ENCODE assay signal across 9 mouse cellular contexts in genomic region chr5:24752175-24752498, GRCm38 (mm10). TPM values are rescaled to one million over a fixed set of nuclear protein-coding genes. Genes with fewer than 3 reads are reported as not detected.
DNase-seq lines count a peak whose midpoint lies in the region; ATAC-seq lines count a peak whose summit lies in the region.
"Had no signal": no experiment of that assay in that cellular context is flagged by ENCODE, and none has a peak within 500 bp of the region (broad histone marks: within the 10 kb centered on the region; RNA-seq: fewer than 3 reads in every experiment).

No protein-coding gene starts in this region.

- H3K9me3 ChIP-seq in heart, embryonic 13.5 days: no peaks in the 10 kb centered on the region
- H3K9me3 ChIP-seq in hindbrain, embryonic 12.5 days (replicated peaks): no peaks in the 10 kb centered on the region
- no peaks in the 10 kb centered on the region for H3K9me3 ChIP-seq in midbrain, embryonic 10.5 days (replicated peaks)

- peak overlapping the region; percentile 94 for H3K9ac ChIP-seq in heart, embryonic 13.5 days
- 0 out of 2 replicates have a peak overlapping the region, but pooled peaks have one; percentile 76 for H3K9ac ChIP-seq in hindbrain, embryonic 12.5 days

- H3K4me3 ChIP-seq in heart, embryonic 13.5 days: peak overlapping the region; percentile 69
- H3K4me3 ChIP-seq in hindbrain, embryonic 12.5 days: 0 out of 2 replicates have a peak overlapping the region, but pooled peaks have one; percentile 54
- peak overlapping the region; percentile 67 for H3K4me3 ChIP-seq in midbrain, embryonic 10.5 days

- H3K27ac ChIP-seq in heart, embryonic 13.5 days (replicated peaks): peak overlapping the region; percentile 97
- 0 out of 2 replicates have a peak overlapping the region, but pooled peaks have one; percentile 26 for H3K27ac ChIP-seq in hindbrain, embryonic 12.5 days
- peak overlapping the region; percentile 89 for H3K27ac ChIP-seq in midbrain, embryonic 10.5 days (replicated peaks)

- H3K36me3 ChIP-seq in heart, embryonic 13.5 days: no peaks in the 10 kb centered on the region
- no peaks in the 10 kb centered on the region for H3K36me3 ChIP-seq in hindbrain, embryonic 12.5 days
- H3K36me3 ChIP-seq in midbrain, embryonic 10.5 days: no peaks in the 10 kb centered on the region

- peaks cover 48% of the 10 kb centered on the region for H3K4me1 ChIP-seq in heart, embryonic 13.5 days
- H3K4me1 ChIP-seq in hindbrain, embryonic 12.5 days: peaks cover 31% of the 10 kb centered on the region
- H3K4me1 ChIP-seq in midbrain, embryonic 10.5 days: peaks cover 50% of the 10 kb centered on the region

- H3K4me2 ChIP-seq in heart, embryonic 13.5 days: peak overlapping the region; percentile 94
- peak overlapping the region; percentile 85 for H3K4me2 ChIP-seq in hindbrain, embryonic 12.5 days (replicated peaks)

- DNase-seq in heart, adult 11 months: no peak
- DNase-seq in MEL-GATA-1-ER (ENCODE audit: extremely low read depth, low read depth): peak; percentile 17
- no peak for DNase-seq in midbrain, embryonic 10.5 days (ENCODE audit: low spot score)
- DNase-seq in gastrocnemius, postnatal 4 days (ENCODE audit: low spot score in 2 of 2): no peak
- no peak for DNase-seq in frontal cortex, postnatal 10 days (ENCODE audit: low spot score in 2 of 2)
- no peak for DNase-seq in cerebellum, adult 8-10 months

- ATAC-seq in heart, embryonic 13.5 days (ENCODE audit: extremely low read depth, insufficient number of reproducible peaks, low FRiP score, low TSS enrichment): no peak
- no peak for ATAC-seq in hindbrain, embryonic 12.5 days (ENCODE audit: low FRiP score)

- 10% methylated on average over 2 of the region's 2 CpGs for WGBS in heart, embryonic 13.5 days
- WGBS in hindbrain, embryonic 12.5 days: 9% methylated on average over 2 of the region's 2 CpGs
- 5% methylated on average over 2 of the region's 2 CpGs for whole genome bisulfite sequencing in midbrain, embryonic 10.5 days

- H3K27me3 ChIP-seq in heart, embryonic 13.5 days (replicated peaks): peaks cover 5% of the 10 kb centered on the region; the same call in 1 of the 2 replicates
- H3K27me3 ChIP-seq in hindbrain, embryonic 12.5 days: peaks cover 2% of the 10 kb centered on the region; the same call in 1 of the 2 replicates
- H3K27me3 ChIP-seq in midbrain, embryonic 10.5 days (ENCODE audit: low read depth, poor library complexity, severe bottlenecking): peaks cover 7% of the 10 kb centered on the region

RNA-seq across cellular contexts. Expression of gene Crygn, which starts 5.7 kb away (rescaled TPM):
- polyA plus RNA-seq in heart, embryonic 13.5 days (2015; fragmentation: Nextera tagmentation; extraction: Ambion mirVana): 1.9 and 3.0 TPM in 2 replicates
- 4.7 TPM in 1 of 2 replicates, not detected in the other for polyA plus RNA-seq in hindbrain, embryonic 12.5 days (2016; fragmentation: Nextera tagmentation; extraction: Ambion mirVana)
- polyA plus RNA-seq in midbrain, embryonic 10.5 days (2016; fragmentation: Nextera tagmentation; extraction: Ambion mirVana): 1.1 TPM in 1 of 2 replicates, not detected in the other
- total RNA-seq in gastrocnemius, postnatal 4 days (2021): not detected
- polyA plus RNA-seq: testis, adult 2 months had no signal

RNA-seq across cellular contexts. Expression of gene Wdr86, which starts 21.6 kb away (rescaled TPM):
- polyA plus RNA-seq in heart, embryonic 13.5 days (2015; fragmentation: Nextera tagmentation; extraction: Ambion mirVana): 7.7 and 7.9 TPM in 2 replicates
- 17.7 and 21.0 TPM in 2 replicates for polyA plus RNA-seq in hindbrain, embryonic 12.5 days (2016; fragmentation: Nextera tagmentation; extraction: Ambion mirVana)
- polyA plus RNA-seq in midbrain, embryonic 10.5 days (2016; fragmentation: Nextera tagmentation; extraction: Ambion mirVana): 13.9 and 15.2 TPM in 2 replicates
- total RNA-seq in gastrocnemius, postnatal 4 days (2021): 1 to 10 TPM; 2.1 to 2.3 TPM

Comparison
In these comparisons a context has a peak if more than half of its experiments do, and no peak if none do; other contexts are left out.
1. H3K27ac ChIP-seq: peak in every context shown above with its lines; median percentile 97 in heart, embryonic 13.5 days; 89 in midbrain, embryonic 10.5 days; 26 in hindbrain, embryonic 12.5 days.